Mouse (Mus musculus) heart, embryonic 14.5 days (tissue): ENCODE results near the gene Mcrip1. TPM values are rescaled to one million over a fixed set of nuclear protein-coding genes. Genes with fewer than 3 reads are reported as not detected.
A peak's percentile ranks its signal among the peaks of the same experiment; 100 is the strongest.

Experiments
- ATAC-seq: fragments of 200-750 bp; cut with Nextera tagmentation; 2 replicates; pipeline ENCODE4 v1.8.0; 2017; ENCODE audit warnings: low read depth, moderate TSS enrichment; ENCODE audit not compliant: insufficient number of reproducible peaks, insufficient read depth, low FRiP score
- H3K27ac ChIP-seq, 2 experiments: fragments of 200-500 bp in 1 of 2; fragments of 300-500 bp in 1 of 2; sonication (generic) in 1 of 2; replicated peaks in 1 of 2; 2 replicates each; pipeline ENCODE4 v1.5.1; 2012 to 2014; ENCODE audit warnings: low read depth in 2 of 2, low read length in 2 of 2, control low read depth in 1 of 2, mild to moderate bottlenecking in 1 of 2, mixed read lengths in 1 of 2; ENCODE audit not compliant: control insufficient read depth in 1 of 2, insufficient read depth in 1 of 2
- H3K27me3 ChIP-seq: fragments of 300-500 bp; sonication (generic); 2 replicates; pipeline ENCODE4 v1.6.1; 2014; ENCODE audit warnings: mild to moderate bottlenecking, low read length, control low read depth; ENCODE audit not compliant: control insufficient read depth, insufficient read depth
- H3K36me3 ChIP-seq: fragments of 300-500 bp; sonication (generic); 2 replicates; pipeline ENCODE4 v1.6.1; 2014; ENCODE audit warnings: mild to moderate bottlenecking, control low read depth, low read length, mixed read lengths; ENCODE audit not compliant: control insufficient read depth, insufficient read depth
- H3K4me1 ChIP-seq, 2 experiments: fragments of 200-500 bp in 1 of 2; fragments of 300-500 bp in 1 of 2; sonication (generic) in 1 of 2; 2 replicates each; pipeline ENCODE4 v1.6.1; 2012 to 2014; ENCODE audit warnings: low read length in 2 of 2, control low read depth in 1 of 2, mixed read lengths in 1 of 2; ENCODE audit not compliant: control insufficient read depth in 2 of 2, insufficient read depth in 2 of 2
- H3K4me2 ChIP-seq: fragments of 300-500 bp; sonication (generic); 2 replicates; pipeline ENCODE4 v1.6.1; 2014; ENCODE audit warnings: mild to moderate bottlenecking, low read length
- H3K4me3 ChIP-seq, 2 experiments: fragments of 200-500 bp in 1 of 2; fragments of 300-500 bp in 1 of 2; sonication (generic) in 1 of 2; 2 replicates each; pipeline ENCODE4 v1.5.1; 2012 to 2014; ENCODE audit warnings: low read length in 2 of 2, mild to moderate bottlenecking in 2 of 2, control low read depth in 1 of 2, low read depth in 1 of 2, moderate library complexity in 1 of 2; ENCODE audit not compliant: control insufficient read depth in 1 of 2, insufficient read depth in 1 of 2
- H3K9ac ChIP-seq: fragments of 300-500 bp; sonication (generic); 2 replicates; pipeline ENCODE4 v1.6.1; 2014; ENCODE audit warnings: mild to moderate bottlenecking, low read length
- H3K9me3 ChIP-seq: fragments of 300-500 bp; sonication (generic); 2 replicates; pipeline ENCODE4 v1.6.1; 2016; ENCODE audit warnings: low read length, control low read depth; ENCODE audit not compliant: control insufficient read depth
- WGBS: fragments of 180-500 bp; shearing (Covaris S2); extraction: QIAGEN DNeasy Blood & Tissue Kit; methylation state at CpG from one replicate; pipeline ENCODE4 v1.1.7; 2014; 5-methylcytosine and 5-hydroxymethylcytosine counted together
- polyA plus RNA-seq: library from polyadenylated mRNA; unstranded; fragments of >200 nt; fragmentation: Nextera tagmentation; extraction: Ambion mirVana; gene quantifications from 2 replicates; pipeline ENCODE4 v1.2.1, GENCODE M21; 2014

Gene Mcrip1
- polyA plus RNA-seq, 1 experiment from 2014 or later = 158 TPM

DNA sequence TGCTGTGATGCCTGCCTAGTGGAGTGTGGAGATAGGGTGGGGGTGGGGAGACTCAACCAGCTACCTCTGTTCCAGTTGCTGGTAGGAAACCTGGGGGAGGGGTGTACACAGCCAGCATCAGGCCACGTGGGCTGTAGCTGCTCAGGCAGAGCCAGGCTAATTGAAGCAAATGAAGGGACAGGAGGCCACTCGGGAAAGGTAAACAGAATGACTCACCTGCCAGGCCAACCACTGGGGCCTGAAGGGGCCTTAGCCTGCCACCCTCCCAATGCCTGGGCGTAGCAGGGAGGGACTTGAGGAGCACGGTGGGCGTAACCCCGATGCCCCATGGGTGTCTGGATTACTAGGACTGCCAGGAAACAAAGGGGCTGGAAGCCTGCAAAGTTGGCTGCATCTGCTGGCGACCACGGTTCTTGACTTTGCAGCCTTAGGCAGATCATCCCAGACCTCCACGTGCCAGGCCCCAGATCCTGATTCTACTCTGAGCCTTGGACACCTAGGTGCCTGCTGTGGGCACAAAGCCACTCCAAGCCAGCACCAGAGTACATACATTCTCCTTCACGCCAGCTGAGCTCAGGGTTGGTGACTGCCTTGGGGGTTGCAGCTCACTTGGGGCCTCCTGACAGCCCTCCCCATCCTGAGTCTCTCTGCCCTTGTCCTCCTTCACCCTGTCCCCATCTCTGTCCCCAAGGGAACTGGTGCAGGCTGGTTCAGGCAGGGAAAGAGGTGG lies 10.1 kb downstream of the Mcrip1 start:
- no peak for ATAC-seq
- Histone ChIP-seq H3K36me3 (peaks cover 23% of the 10 kb centered on the region), H3K9me3 (no peaks in the 10 kb centered on the region), H3K9ac (peak overlapping the region; percentile 38; the same call in 1 of the 2 replicates), H3K4me1 (peaks cover 24 to 33% of the 10 kb centered on the region in 2 experiments), H3K4me3 (no peak overlapping the region), H3K27me3 (peaks cover 2% of the 10 kb centered on the region; the same call in 1 of the 2 replicates), H3K4me2 (no peak overlapping the region), H3K27ac (peak overlapping the region in 1 of 2 experiments; percentile 34; a peak in 1 of 4 replicates)
- 32% methylated on average over 10 of the region's 10 CpGs for whole genome bisulfite sequencing

DNA sequence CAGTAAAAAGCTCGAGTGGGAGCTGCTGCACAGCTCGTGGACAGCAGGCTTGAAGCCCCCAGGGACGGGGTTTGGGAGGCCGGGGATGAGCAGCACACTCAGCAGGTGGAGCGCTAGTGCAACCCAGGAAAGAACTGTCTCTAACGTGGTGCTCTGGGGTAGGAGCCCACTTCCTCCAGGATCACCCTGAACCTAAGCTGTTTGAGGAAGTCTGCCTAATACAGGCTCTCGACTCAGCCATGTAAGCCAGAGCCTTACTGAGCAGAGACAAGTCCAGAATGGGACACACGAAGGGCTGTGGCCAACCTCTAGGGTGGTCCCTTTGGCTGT lies 10.6 kb downstream of the Mcrip1 start:
- Histone ChIP-seq H3K4me2 (no peak overlapping the region), H3K27me3 (peaks cover 7% of the 10 kb centered on the region; the same call in 1 of the 2 replicates), H3K4me1 (peaks cover 24 to 33% of the 10 kb centered on the region in 2 experiments), H3K9me3 (no peaks in the 10 kb centered on the region), H3K27ac (peak overlapping the region in 1 of 2 experiments; percentile 34; a peak in 1 of 4 replicates), H3K9ac (peak overlapping the region; percentile 38; the same call in 1 of the 2 replicates), H3K4me3 (no peak overlapping the region), H3K36me3 (peaks cover 18% of the 10 kb centered on the region)
- ATAC-seq = no peak
- WGBS = 44% methylated on average over 8 of the region's 8 CpGs

DNA sequence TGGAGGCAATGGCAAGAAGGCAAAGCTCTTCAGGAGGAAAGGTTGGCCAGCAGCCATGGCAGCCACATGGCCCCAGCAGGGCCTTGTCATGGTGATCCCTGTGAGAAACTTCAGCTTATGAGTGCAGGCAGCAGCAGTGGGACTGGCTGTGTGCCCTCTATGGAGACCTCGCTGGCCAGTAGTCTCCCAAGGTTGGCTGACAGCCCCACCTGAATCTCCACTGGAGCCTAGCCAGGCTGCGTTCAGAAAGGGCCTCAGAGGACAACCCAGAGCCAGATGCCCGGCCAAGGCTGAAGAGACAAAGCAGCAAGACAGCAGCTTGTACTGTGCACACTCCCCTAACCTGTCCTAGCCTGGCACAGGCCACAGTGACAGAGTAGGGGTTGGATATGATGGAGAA lies 11.0 kb downstream of the Mcrip1 start:
- Histone ChIP-seq H3K9ac (0 out of 2 replicates have a peak overlapping the region, but pooled peaks have one; percentile 38), H3K27me3 (peaks cover 8% of the 10 kb centered on the region; the same call in 1 of the 2 replicates), H3K4me3 (no peak overlapping the region), H3K9me3 (no peaks in the 10 kb centered on the region), H3K27ac (peak overlapping the region in 1 of 2 experiments; percentile 34; a peak in 1 of 4 replicates), H3K4me2 (no peak overlapping the region), H3K36me3 (peaks cover 13% of the 10 kb centered on the region), H3K4me1 (peaks cover 24 to 33% of the 10 kb centered on the region in 2 experiments)
- WGBS = 40% methylated on average over 3 of the region's 3 CpGs
- ATAC-seq = peak; percentile 24; the same call in 1 of the 2 replicates

DNA sequence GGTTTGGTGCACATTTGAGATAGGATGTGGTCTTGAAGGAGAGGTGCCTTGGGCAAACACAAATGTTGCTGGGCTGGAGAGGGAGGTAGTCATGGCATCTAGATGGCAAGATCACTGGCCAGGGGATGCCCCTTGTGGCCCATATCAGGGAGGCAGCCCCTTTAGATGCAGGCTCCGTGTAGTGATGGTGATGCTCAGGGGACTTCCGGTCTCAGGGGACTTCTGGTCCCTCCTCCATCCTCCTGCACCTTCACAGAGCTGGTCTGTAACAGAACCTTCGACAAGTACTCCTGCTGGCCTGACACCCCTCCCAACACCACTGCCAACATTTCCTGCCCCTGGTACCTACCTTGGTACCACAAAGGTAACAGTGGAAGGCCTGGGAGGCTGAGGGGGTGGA lies 13.7 kb downstream of the Mcrip1 start:
- H3K4me3 ChIP-seq = no peak overlapping the region
- peaks cover 34% of the 10 kb centered on the region for H3K27me3 ChIP-seq
- 74% methylated on average over 3 of the region's 3 CpGs for WGBS
- no peak overlapping the region for H3K27ac ChIP-seq
- no peaks in the 10 kb centered on the region for H3K9me3 ChIP-seq
- no peak for ATAC-seq
- H3K4me2 ChIP-seq = no peak overlapping the region
- no peaks in the 10 kb centered on the region for H3K36me3 ChIP-seq
- H3K4me1 ChIP-seq = peaks cover 21 to 23% of the 10 kb centered on the region in 2 experiments
- no peak overlapping the region for H3K9ac ChIP-seq

DNA sequence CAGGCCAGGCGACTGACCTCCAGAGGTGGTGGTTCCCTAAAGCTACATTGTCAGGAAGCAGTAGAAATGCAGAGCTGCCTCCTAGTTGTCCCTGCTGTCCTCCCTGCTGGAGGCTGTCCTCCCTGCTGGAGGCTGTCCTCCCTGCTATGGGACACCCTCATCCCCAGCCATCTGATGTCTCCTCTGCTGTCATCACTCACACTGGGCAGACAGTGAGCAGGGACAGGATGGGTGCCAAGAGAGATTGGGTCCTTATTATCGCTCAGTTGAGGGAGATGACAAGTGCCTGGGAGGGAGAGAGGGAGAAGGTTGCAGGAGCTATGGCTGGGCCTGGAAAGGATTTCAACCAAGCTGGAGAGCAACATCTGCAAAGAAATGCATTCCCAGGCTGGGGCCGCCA lies 14.4 kb downstream of the Mcrip1 start:
- Histone ChIP-seq H3K4me2 (no peak overlapping the region), H3K9ac (no peak overlapping the region), H3K4me3 (no peak overlapping the region), H3K27me3 (peaks cover 40% of the 10 kb centered on the region), H3K36me3 (no peaks in the 10 kb centered on the region), H3K9me3 (no peaks in the 10 kb centered on the region), H3K4me1 (peaks cover 25 to 28% of the 10 kb centered on the region in 2 experiments), H3K27ac (no peak overlapping the region)
- ATAC-seq = no peak
- 50% methylated on average over 3 of the region's 3 CpGs for WGBS

DNA sequence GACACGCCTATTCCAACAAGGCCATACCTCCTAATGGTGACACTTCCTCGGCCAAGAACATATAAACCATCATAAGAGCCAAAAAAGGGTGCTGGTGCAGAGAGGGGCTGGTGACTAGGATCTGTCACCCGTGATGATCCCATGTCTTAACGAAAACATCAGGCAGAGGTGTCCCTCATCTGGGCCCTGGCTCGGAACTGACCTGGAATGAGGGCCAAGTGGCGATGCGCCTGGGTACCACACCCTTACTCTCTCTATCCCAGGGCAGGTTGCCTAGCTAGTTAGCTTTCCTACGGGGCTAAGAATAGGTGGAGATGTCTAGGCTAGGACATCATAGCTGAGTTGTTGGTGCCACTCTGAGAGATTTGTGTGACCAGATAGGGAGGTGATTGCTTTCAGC lies 15.4 kb downstream of the Mcrip1 start:
- Histone ChIP-seq H3K27me3 (peaks cover 51% of the 10 kb centered on the region), H3K27ac (no peak overlapping the region), H3K4me2 (no peak overlapping the region), H3K9me3 (no peaks in the 10 kb centered on the region), H3K4me3 (no peak overlapping the region), H3K36me3 (no peaks in the 10 kb centered on the region), H3K4me1 (peaks cover 16 to 19% of the 10 kb centered on the region in 2 experiments), H3K9ac (no peak overlapping the region)
- ATAC-seq = no peak
- 76% methylated on average over 8 of the region's 8 CpGs for WGBS

DNA sequence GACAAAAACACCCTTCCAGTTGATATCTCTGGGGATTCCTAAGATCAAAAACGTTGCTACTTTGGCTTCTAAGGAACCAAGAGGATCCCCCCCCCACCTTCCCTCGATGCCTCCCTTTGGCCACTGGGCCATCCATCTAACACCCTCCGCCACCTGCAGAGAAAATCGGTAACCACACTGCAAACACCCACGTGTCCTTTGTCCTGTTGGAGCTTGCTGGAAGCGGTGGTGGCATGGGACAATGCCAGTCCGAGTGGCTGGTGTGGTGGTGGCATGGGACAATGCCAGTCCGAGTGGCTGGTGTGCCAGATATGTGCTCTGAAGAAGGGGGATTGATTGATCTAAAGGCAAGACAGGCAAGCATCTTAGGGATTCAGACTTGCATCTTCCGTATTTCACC lies 17.9 kb downstream of the Mcrip1 start:
- H3K4me3 ChIP-seq = peak overlapping the region in 1 of 2 experiments; percentile 41; a peak in 1 of 4 replicates
- peaks cover 65% of the 10 kb centered on the region for H3K27me3 ChIP-seq
- ATAC-seq = no peak
- no peak overlapping the region for H3K9ac ChIP-seq
- no peak overlapping the region for H3K27ac ChIP-seq
- WGBS = 33% methylated on average over 9 of the region's 9 CpGs
- no peaks in the 10 kb centered on the region for H3K36me3 ChIP-seq
- no peak overlapping the region for H3K4me2 ChIP-seq
- H3K4me1 ChIP-seq = peaks cover 6 to 8% of the 10 kb centered on the region in 2 experiments; a peak in 3 of 4 replicates
- H3K9me3 ChIP-seq = no peaks in the 10 kb centered on the region
